Mouse (Mus musculus): ENCODE measurements around the gene Mcrip1. TPM values are rescaled to one million over a fixed set of nuclear protein-coding genes. Genes with fewer than 3 reads are reported as not detected.

Gene Mcrip1
- polyA plus RNA-seq, 1 experiment: 191 TPM

GRCm38 (mm10) chr11:120548214-120548613, 1.3 kb downstream of the Mcrip1 start:
- Histone ChIP-seq H3K4me3 (ENCODE audit: control insufficient read depth, insufficient read depth, low read length) (no peak overlapping the region), H3K4me1 (replicated peaks; ENCODE audit: control insufficient read depth, insufficient read depth, low read length) (peaks cover 24% of the 10 kb centered on the region), H3K36me3 (ENCODE audit: control insufficient read depth, insufficient read depth, low read length) (peaks cover 10% of the 10 kb centered on the region), H3K27me3 (ENCODE audit: control insufficient read depth, insufficient read depth, low read length) (no peaks in the 10 kb centered on the region), H3K27ac (ENCODE audit: control insufficient read depth, insufficient read depth, low read length) (no peak overlapping the region)
- no peak for TF ChIP-seq POLR2A (IDR thresholded peaks at IDR 0.05; ENCODE audit: control insufficient read depth, extremely low read depth, insufficient read depth, low read length, poor library complexity)
- TF ChIP-seq CTCF (IDR thresholded peaks at IDR 0.05; ENCODE audit: borderline replicate concordance, control insufficient read depth, extremely low read depth, insufficient read depth, low read length, poor library complexity): no peak
- DNase-seq: no peak
- 76% methylated on average over 3 of the region's 3 CpGs for WGBS

GRCm38 (mm10) chr11:120547469-120547868, 2.1 kb downstream of the Mcrip1 start:
- peaks cover 24% of the 10 kb centered on the region for H3K4me1 ChIP-seq (replicated peaks; ENCODE audit: control insufficient read depth, insufficient read depth, low read length)
- no peak for TF ChIP-seq POLR2A (IDR thresholded peaks at IDR 0.05; ENCODE audit: control insufficient read depth, extremely low read depth, insufficient read depth, low read length, poor library complexity)
- TF ChIP-seq CTCF (IDR thresholded peaks at IDR 0.05; ENCODE audit: borderline replicate concordance, control insufficient read depth, extremely low read depth, insufficient read depth, low read length, poor library complexity): no peak
- no peak overlapping the region for H3K27ac ChIP-seq (ENCODE audit: control insufficient read depth, insufficient read depth, low read length)
- DNase-seq: peak; percentile 23
- H3K36me3 ChIP-seq (ENCODE audit: control insufficient read depth, insufficient read depth, low read length): peaks cover 16% of the 10 kb centered on the region
- H3K4me3 ChIP-seq (ENCODE audit: control insufficient read depth, insufficient read depth, low read length): no peak overlapping the region
- H3K27me3 ChIP-seq (ENCODE audit: control insufficient read depth, insufficient read depth, low read length): no peaks in the 10 kb centered on the region
- 49% methylated on average over 2 of the region's 2 CpGs for whole genome bisulfite sequencing

GRCm38 (mm10) chr11:120545964-120546363, 3.6 kb downstream of the Mcrip1 start:
- Histone ChIP-seq H3K27me3 (ENCODE audit: control insufficient read depth, insufficient read depth, low read length) (no peaks in the 10 kb centered on the region), H3K4me3 (ENCODE audit: control insufficient read depth, insufficient read depth, low read length) (no peak overlapping the region), H3K36me3 (ENCODE audit: control insufficient read depth, insufficient read depth, low read length) (peaks cover 16% of the 10 kb centered on the region), H3K27ac (ENCODE audit: control insufficient read depth, insufficient read depth, low read length) (no peak overlapping the region), H3K4me1 (replicated peaks; ENCODE audit: control insufficient read depth, insufficient read depth, low read length) (peaks cover 24% of the 10 kb centered on the region)
- no peak for DNase-seq
- TF ChIP-seq CTCF (IDR thresholded peaks at IDR 0.05; ENCODE audit: borderline replicate concordance, control insufficient read depth, extremely low read depth, insufficient read depth, low read length, poor library complexity) (no peak), POLR2A (IDR thresholded peaks at IDR 0.05; ENCODE audit: control insufficient read depth, extremely low read depth, insufficient read depth, low read length, poor library complexity) (no peak)
- 99% methylated on average over 3 of the region's 3 CpGs for WGBS

- H3K36me3 ChIP-seq (ENCODE audit: control insufficient read depth, insufficient read depth, low read length): peaks cover 16% of the 10 kb centered on the region
- no peaks in the 10 kb centered on the region for H3K27me3 ChIP-seq (ENCODE audit: control insufficient read depth, insufficient read depth, low read length)
- DNase-seq: no peak
- H3K4me1 ChIP-seq (replicated peaks; ENCODE audit: control insufficient read depth, insufficient read depth, low read length): peaks cover 9% of the 10 kb centered on the region
- WGBS: 99% methylated on average over 6 of the region's 6 CpGs
- H3K27ac ChIP-seq (ENCODE audit: control insufficient read depth, insufficient read depth, low read length): no peak overlapping the region
- H3K4me3 ChIP-seq (ENCODE audit: control insufficient read depth, insufficient read depth, low read length): no peak overlapping the region
- no peak for TF ChIP-seq POLR2A (IDR thresholded peaks at IDR 0.05; ENCODE audit: control insufficient read depth, extremely low read depth, insufficient read depth, low read length, poor library complexity)
- TF ChIP-seq CTCF (IDR thresholded peaks at IDR 0.05; ENCODE audit: borderline replicate concordance, control insufficient read depth, extremely low read depth, insufficient read depth, low read length, poor library complexity): no peak
These were observed 7.2 kb downstream of the Mcrip1 start for GRCm38 (mm10) chr11:120542376-120542775.

GRCm38 (mm10) chr11:120541907-120542306, 7.6 kb downstream of the Mcrip1 start:
- WGBS: 91% methylated on average over 4 of the region's 4 CpGs
- no peak for TF ChIP-seq POLR2A (IDR thresholded peaks at IDR 0.05; ENCODE audit: control insufficient read depth, extremely low read depth, insufficient read depth, low read length, poor library complexity)
- 0 out of 2 replicates have a peak, but pooled peaks have one; percentile 11 for TF ChIP-seq CTCF (IDR thresholded peaks at IDR 0.05; ENCODE audit: borderline replicate concordance, control insufficient read depth, extremely low read depth, insufficient read depth, low read length, poor library complexity)
- Histone ChIP-seq H3K4me1 (replicated peaks; ENCODE audit: control insufficient read depth, insufficient read depth, low read length) (peaks cover 7% of the 10 kb centered on the region), H3K36me3 (ENCODE audit: control insufficient read depth, insufficient read depth, low read length) (peaks cover 16% of the 10 kb centered on the region), H3K27me3 (ENCODE audit: control insufficient read depth, insufficient read depth, low read length) (no peaks in the 10 kb centered on the region), H3K27ac (ENCODE audit: control insufficient read depth, insufficient read depth, low read length) (no peak overlapping the region), H3K4me3 (ENCODE audit: control insufficient read depth, insufficient read depth, low read length) (no peak overlapping the region)
- DNase-seq: peak; percentile 19

GRCm38 (mm10) chr11:120539285-120540014, 10.1 kb downstream of the Mcrip1 start:
- H3K4me3 ChIP-seq (ENCODE audit: control insufficient read depth, insufficient read depth, low read length): no peak overlapping the region
- peaks cover 14% of the 10 kb centered on the region for H3K36me3 ChIP-seq (ENCODE audit: control insufficient read depth, insufficient read depth, low read length)
- DNase-seq: no peak
- no peaks in the 10 kb centered on the region for H3K27me3 ChIP-seq (ENCODE audit: control insufficient read depth, insufficient read depth, low read length)
- 64% methylated on average over 10 of the region's 10 CpGs for WGBS
- TF ChIP-seq POLR2A (IDR thresholded peaks at IDR 0.05; ENCODE audit: control insufficient read depth, extremely low read depth, insufficient read depth, low read length, poor library complexity): no peak
- TF ChIP-seq CTCF (IDR thresholded peaks at IDR 0.05; ENCODE audit: borderline replicate concordance, control insufficient read depth, extremely low read depth, insufficient read depth, low read length, poor library complexity): no peak
- H3K27ac ChIP-seq (ENCODE audit: control insufficient read depth, insufficient read depth, low read length): no peak overlapping the region
- H3K4me1 ChIP-seq (replicated peaks; ENCODE audit: control insufficient read depth, insufficient read depth, low read length): peaks cover 7% of the 10 kb centered on the region

All from thymus, adult 2 months (tissue).